Mouse (Mus musculus): ENCODE data around the gene Rnf113a1.

- TF ChIP-seq CTCF (IDR thresholded peaks at IDR 0.05) = peak; percentile 65
- no peak for TF ChIP-seq EP300 (IDR thresholded peaks at IDR 0.05; ENCODE audit: insufficient read depth, low read depth, low read length)
Measured at GRCm38 (mm10) chrX:37157839-37158238, 33.2 kb upstream of the Rnf113a1 start.
